Mouse (Mus musculus): ENCODE results near the gene Mindy3.

Gene Mindy3

DNA sequence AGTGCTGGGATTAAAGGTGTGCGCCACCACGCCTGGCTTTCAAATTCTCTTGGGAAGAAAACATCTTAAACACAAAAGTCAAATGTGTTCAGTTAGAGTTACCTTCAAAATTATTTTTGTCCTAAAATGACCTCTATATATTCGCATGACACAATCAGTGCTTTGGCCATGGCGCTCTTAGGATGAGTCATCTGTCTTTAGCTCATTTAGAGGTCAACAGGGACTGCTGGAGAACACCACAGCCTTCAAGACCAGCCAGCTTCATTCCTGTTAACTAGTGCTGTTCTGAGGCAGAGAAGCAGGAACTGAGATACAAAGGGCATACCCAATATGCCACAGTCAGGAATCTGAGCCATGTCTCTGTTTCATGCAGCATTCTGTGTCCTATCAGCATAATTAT lies 47.9 kb downstream of the Mindy3 start:
- DNase-seq (ENCODE audit: low spot score): no peak

DNA sequence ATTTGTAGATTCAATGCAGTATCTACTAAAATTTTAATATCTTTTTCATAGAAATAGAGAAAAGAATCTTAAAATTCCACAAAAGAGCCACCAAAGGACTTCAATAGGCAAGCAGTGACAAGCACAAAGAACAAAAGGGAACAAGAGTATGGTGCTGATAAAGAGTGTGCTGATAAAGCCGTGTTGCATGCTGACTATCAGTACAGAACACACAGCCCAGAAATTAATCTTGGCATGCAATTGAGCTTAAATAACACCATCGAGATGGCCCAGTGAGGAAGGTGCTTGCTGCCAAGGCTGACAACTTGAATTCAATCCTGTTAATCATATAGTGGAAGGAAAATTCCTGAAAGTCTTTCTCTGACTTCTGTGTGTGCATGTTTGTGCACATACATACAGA lies 50.8 kb downstream of the Mindy3 start:
- DNase-seq (ENCODE audit: low spot score): no peak

DNA sequence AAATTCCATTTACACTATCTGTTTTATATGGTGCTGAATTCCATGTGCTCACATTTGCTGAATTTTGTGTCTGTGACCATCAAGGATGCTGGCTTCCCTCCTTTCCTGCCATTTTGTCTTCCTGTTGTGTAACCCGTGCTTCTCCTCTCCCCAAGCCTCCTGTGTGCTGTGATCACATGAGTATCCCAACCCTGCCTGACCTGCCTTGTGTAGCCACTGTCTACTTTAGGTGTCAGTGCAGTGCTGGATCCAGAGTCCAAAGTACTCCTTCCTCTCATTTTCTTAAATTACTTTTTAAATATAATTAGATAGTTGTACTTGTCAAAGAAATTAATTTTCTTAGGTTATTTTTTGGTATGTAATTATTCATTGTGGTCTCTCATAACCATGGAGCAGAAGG lies 51.3 kb downstream of the Mindy3 start:
- DNase-seq (ENCODE audit: low spot score): no peak

DNA sequence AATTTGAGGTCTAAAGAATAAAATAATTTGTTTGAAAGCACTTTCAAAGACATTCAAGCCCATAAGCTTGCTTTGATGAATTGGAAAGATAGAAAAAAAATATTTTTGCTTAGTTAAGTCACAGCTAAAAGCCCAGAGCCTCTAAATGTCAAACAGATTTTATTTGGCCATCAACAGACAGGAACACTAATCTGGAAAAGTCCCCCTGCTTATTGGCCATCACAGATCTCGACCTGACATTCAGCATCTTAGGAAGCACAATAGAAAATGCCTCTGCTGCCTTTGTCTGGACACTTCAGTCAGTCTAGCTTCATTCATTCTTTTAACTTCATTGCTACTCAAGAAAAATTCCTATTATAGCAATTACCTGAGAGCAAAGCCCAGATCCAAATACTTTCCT lies 58.0 kb downstream of the Mindy3 start:
- no peak for DNase-seq (ENCODE audit: low spot score)

DNA sequence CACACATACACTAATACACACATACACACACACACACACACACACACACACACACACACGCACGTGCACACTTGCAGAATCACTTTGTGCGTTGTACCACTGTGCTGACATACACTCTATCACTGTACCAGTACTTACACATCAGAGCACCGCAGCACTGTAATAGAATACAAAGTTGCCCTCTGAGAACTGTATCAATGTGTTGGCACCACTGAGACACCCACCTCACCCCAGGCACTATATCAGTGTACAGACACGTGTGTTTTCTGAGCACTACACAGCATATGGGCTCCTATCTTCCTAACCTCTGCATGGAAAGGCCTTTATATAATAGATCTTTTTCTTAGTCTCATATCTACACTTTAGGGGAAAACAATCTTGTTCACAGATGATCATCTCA lies 64.4 kb downstream of the Mindy3 start:
- no peak for DNase-seq (ENCODE audit: low spot score)

DNA sequence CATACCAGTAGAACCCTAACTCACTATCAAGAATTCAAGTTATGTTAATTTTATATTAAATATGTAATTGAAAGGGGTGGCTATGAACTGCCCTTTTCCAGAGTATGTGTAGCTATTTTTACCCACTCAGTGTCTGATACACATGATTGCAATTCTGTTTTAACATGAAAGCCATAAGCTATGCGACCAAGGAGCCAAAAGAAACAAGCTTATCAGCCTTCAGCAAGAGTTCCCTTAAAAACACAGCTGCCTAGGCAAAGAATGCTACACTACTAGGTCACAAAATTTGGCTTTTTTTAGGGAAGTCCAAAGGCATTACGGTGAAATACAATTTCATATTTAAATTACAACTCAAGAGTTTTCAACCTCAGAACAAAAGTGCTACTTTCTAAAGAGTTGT lies 70.4 kb downstream of the Mindy3 start:
- DNase-seq (ENCODE audit: low spot score): no peak

DNA sequence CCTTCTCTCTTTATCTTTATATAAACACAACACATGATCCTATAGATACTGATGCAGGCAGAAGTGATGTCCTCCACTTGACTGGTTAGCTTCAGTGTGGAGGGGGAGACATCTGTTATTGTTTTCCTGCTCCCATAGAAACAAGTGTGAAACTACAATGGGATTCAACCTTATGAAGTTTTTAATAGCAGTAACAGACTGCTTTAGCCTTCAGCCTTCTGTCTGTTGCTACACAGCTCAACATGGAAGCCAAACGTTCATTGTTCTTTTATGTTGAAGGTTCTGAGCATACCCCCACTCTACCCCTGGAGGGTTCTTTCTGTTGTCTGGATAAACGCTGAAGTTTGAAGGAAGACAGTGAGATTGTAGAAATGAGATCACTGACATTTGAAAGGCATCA lies 87.3 kb downstream of the Mindy3 start:
- no peak for DNase-seq (ENCODE audit: low spot score)

DNA sequence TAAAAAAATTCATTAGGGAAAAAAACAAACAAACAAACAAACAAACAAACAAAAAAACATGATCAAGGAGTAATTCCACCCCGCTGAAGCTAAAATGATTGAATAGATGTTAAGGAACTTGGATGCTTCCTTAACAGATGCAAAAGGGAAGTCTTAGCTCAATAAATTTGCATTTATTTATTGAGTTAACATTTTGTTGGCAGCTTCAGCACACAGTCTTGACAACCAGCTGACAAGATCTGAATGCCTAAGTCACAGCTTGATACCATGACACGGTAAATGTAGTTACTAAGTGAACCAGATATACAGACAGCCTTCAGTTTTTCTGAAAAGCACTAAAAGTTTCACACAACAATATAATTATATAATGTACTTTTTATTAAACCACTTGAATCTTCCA lies 89.7 kb downstream of the Mindy3 start:
- no peak for DNase-seq (ENCODE audit: low spot score)

DNA sequence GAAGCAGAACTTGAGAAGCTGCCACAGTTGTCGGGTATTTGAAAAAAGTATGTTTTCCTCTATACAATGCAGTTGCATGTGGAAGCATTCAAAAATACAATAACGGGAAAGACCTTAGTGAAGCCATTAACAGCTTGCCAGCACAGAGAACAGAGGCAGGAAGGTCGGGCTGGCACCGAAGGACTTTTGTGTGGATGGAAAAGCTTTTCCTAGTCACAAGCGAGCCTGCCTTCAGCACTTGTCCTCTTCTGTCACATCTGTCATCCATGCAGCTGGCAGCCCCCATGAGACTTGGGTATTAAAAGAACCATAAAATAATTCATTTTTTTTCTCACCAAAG lies 90.2 kb downstream of the Mindy3 start:
- DNase-seq (ENCODE audit: low spot score): no peak

DNA sequence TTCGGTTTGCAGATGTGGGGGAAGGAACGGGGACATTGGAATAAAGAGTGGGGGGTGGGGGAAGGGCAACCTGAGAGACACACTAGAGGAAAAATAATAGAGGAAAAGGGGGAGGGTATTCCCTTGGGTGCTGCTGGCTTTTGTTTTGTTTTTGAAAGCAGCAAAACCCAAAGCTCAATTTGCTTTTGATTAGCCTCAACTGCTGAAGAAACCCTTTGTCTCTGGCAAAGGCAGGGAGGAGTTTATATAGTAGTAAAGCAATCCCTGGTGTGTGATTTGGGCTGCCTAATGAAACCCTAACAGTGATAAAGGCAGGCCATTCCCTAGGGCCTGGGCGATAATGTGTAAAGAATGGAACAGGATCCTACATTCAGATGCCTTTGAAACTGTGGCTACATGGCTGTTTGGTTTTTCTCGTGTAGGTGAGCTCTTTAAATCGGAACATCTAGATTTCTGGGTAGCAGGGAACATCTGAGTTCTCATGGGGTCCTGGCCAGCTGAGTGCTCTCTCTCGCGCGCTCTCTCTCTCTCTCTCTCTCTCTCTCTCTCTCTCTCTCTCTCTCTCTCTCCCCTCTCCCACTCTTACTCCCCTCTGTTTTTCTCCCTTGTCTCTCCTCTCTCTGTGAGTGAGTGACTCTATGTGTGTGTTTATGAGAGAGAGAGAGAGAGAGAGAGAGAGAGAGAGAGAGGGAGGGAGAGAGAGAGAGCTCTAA lies 90.8 kb downstream of the Mindy3 start:
- no peak for DNase-seq (ENCODE audit: low spot score)

DNA sequence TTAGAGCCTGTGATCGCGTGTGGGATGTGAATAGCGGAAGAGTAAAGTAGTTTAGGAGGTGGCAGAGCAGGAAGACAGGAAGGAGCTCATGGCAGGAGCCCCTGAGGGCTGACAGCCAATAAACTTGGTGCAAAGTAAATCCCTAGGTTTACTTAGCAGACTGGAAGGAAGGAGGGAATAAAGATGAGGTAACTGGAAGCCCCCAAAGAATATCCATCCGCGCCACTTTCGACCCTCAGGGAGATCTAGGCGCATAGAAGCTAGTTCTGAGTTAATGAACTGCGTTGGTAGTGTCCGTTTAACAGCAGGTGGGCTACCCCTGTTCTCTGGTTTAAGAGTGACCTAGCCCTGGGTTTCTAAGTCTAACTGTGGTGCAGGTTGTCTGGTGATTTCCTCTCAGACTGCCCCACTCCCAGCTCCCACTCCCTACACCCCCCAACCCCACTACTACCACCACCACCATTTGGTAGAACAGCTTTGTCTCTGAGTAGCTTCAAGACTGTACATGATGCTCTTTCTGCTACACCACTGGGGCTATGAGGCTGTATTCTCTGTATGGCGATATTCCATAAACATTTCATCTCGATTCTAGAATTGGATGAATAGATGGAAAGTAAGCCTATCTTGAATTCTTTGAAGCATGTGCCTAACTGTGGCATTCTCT lies 91.4 kb downstream of the Mindy3 start:
- no peak for DNase-seq (ENCODE audit: low spot score)

DNA sequence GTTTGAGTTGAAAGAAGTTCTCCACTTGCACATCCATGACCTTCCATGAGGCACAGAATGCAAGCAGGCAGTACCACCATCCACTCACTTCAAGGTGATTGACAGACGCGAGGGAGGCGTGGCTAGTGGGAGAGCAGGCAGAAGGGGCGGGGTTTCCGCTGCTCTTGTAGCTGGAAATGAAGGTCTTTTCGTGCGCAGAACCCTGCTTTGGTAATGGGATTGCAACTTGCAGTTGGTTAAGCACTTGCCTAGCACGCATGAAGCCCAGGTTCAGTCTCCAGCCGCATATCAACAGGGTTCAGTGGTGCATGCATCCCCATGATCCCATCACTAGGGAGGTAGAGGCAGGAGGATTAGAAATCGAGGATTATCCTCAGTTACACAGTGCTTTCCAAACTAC lies 92.1 kb downstream of the Mindy3 start:
- DNase-seq (ENCODE audit: low spot score): no peak

DNA sequence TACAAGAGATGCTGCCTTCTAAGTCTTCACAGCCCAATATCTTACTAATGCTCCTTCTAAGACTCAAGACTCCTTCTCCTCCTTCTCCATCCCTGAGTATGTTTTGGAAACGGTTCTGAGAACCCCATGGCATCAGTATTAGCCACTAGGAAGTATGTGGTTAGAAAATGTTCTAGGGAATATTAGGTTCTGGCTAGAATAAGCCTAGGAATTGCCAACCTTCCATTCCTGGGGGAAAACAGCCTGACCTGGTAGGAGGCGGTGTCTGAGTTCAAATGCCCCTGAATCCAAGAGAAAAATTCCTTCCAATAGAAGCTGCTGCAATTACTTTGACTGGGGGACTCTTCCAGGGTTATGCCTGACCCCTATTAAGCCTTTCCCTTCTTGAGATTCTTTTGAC lies 93.4 kb downstream of the Mindy3 start:
- DNase-seq (ENCODE audit: low spot score): no peak

DNA sequence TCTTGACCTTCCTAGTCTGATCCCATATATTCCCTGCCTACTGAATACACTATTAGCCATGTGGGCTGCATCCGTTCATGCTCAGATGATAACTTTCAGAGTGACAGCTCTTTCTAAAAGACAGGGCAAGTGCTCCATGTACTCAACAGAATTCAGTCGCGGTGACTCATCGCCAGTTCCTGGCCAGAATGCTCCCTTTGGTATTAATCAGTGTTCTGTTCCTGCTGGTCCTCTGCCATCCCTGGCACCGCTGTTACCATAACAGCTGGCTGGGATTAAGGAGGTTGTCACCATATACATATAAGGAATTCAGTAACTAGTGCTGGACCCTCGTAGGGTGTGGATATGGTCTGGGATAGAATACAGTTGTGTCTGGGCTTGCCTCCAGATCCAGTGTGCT lies 93.9 kb downstream of the Mindy3 start:
- no peak for DNase-seq (ENCODE audit: low spot score)

DNA sequence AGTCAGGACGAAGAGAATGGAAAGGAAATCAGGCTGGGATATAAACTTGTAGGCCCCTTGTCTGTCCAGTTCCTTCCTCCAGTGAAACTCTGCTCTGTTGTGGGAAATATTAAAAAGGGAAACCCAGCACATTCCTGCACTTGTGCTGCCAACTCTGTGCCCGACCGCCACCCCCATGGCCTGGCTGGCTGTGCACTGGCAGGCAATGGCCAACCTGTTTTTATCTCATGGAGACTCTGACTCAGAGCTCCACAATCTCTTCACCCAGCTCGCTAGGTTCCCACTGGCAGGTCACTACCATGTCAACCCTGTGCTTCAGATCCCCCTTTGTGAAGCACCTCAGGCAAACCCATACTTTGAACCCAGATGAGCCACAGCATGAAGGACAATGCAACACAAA lies 98.4 kb downstream of the Mindy3 start:
- DNase-seq (ENCODE audit: low spot score): no peak

DNA sequence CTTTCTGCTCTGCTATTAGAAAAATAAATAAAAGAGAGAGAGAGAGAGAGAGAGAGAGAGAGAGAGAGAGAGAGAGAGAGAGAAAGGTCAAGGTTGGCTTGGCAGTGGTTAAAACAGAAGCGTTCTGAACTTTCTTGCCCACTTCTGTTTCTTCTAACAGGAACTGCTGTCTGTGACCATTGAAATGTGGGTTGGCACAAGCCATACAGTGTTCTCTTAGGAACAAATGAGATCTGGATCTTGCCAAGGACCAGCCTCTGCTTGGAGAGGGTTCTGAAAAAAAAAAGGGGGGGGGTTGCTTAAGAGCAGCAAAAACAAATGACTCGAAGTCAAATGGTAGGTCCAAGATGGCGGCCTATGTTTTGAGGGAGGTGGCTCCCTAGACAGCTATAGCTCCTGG lies 100.6 kb downstream of the Mindy3 start:
- DNase-seq (ENCODE audit: low spot score): no peak

DNA sequence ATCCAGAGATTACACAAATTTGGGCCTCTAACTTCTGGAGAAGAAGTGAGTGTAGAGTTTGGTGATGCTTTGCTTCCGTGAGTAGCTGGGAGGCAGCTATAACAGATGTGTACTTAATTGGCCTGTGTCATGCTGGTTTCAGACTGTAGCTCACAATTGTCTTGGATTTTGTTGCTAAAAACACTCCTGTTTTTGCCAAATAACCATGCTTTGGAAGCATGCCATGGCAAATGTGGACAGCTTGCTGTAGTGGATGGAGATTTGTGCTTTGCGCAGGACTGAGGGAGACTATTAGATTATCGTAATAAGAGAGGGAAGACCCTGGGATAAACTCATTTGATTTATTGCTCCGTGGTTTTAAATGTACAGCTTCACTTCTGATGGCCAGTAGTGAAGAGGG lies 101.2 kb downstream of the Mindy3 start:
- no peak for DNase-seq (ENCODE audit: low spot score)

DNA sequence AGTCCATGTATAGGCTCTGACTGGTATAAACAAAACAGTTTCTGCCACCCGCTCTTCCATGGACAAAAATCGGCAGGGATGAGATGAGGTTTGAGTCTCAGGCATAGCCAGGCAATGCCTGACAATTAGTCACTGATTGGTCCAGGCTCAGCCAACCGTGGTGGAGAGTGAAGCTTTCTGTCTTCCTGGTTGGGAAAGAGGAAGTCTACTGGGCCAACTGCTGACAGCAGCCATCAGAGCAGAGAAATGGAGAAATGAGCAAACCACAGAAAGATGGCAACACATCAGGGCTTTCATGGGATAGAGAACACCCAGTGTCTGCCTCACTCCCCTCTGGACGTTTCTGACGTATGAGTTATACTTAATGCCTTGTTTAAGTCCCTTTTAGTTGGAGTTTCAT lies 101.9 kb downstream of the Mindy3 start:
- DNase-seq (ENCODE audit: low spot score): no peak

DNA sequence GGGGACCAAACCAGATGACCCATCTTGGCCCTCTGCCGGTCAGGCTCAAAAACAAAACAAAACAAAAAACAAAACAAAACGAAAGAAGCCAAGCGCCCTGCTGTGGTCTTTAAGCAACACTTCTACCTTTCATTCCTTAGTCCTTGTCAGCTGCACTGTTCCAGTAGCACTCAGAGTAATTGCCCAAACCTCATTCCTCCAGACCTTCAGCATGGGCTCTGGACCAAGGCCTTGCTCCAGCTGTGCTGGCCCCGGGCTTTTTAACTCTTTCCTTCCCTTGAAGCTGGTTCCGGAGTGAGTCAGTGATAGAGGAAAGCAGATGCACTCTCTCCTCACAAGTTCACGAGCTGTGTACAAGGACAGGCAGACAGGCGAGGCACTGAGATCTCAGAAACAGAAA lies 102.9 kb downstream of the Mindy3 start:
- DNase-seq (ENCODE audit: low spot score): no peak

DNA sequence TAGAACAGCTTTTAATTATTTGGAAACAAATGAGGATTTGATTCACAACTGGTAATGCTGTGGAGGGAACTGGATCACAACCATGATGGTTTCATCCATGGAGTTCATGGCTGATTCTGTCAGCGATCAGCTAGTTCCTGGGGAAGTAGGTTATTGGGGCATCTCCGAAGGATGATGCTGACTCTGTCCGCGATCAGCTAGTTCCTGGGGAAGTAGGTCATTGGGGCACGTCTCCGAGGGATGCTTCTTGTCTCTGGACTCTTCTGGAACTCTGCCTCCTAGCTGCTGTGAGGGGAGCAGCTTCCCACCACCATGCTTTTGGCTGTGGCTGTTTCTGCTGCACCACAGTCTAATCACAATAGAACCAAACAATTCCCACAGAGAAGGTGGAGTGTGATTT lies 105.2 kb downstream of the Mindy3 start:
- DNase-seq (ENCODE audit: low spot score): no peak

DNA sequence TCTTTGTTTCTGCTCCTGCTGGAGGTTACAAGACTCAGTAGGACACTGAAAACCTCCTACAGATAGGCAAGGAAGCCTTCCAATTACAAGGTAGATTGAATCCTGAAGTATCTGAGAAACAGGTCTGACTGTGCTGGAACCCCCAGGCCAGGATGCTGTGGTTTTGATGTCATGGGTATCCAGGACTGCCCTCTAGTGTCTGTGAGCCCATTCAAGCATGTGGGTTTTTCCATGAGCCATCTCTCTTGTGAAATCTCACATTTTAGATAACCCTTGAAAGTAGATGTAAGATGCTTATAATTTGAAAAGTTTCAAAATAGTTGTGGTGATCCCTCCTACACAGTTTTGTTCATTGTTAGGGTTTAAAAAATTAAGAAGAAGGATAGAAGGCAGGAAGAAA lies 110.8 kb downstream of the Mindy3 start:
- DNase-seq (ENCODE audit: low spot score): no peak

DNA sequence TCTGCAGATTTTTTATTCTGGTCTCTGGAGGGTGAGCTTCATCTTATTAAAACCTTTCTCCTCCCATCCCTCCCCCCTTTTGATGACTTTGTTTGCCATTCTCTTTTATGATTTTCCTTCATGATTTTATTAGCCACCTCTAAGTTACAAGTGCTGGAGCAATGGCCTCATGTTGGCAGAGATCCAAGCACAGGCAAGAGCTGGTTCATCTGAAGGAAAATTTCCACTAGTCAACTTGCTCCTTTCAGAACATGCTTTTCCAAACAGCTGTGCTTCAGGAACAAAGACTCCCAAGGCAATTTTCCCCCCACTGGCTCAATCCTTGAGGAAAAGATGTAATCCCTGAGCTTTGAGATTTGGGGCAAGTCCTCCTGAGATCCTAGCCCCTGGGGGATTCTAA lies 112.0 kb downstream of the Mindy3 start:
- DNase-seq (ENCODE audit: low spot score): no peak

DNA sequence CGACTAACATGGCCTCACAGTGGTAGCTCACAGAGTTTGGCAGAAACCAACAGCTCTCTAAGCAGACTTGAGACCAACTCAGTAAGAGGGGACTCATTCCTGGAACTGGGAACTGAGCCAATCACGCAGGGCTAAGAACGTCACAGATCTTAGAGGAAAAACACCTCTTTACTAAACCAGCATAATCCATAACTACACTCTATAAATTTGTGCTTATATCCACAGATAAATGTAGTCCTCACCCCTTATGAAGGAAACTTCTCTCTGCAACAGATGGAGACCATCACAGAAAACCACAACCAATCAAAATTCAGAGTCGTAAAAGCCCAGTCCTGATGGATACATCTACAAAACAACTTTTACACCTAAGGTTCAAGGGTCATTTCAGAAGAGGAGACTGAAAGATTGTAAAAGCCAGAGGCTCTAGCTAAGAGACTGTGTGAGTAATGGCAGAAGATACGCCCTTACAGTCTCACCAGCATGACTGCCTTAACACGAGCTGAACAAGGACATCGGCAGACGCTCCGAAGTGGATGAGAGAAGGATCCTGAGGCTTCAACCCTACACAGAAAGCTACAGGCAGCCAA lies 114.1 kb downstream of the Mindy3 start:
- DNase-seq (ENCODE audit: low spot score): no peak

Data from urinary bladder, postnatal 10 days (tissue).